Mouse (Mus musculus) forebrain, embryonic 11.5 days (tissue): ENCODE measurements around the gene Capn7. TPM values are rescaled to one million over a fixed set of nuclear protein-coding genes. Genes with fewer than 3 reads are reported as not detected.

Source experiments
- ATAC-seq: fragments of 200-750 bp; cut with Nextera tagmentation; replicated peaks from 2 replicates; pipeline ENCODE4 v1.8.0; 2017; ENCODE audit warnings: moderate TSS enrichment; ENCODE audit not compliant: low FRiP score
- DNase-seq: peaks from one replicate; pipeline ENCODE4 v3.0.0-alpha.2; 2017; ENCODE audit warnings: low spot score
- H3K27ac ChIP-seq: fragments of 300-500 bp; sonication (generic); 2 replicates; pipeline ENCODE4 v1.5.1; 2014; ENCODE audit warnings: low read depth, low read length
- H3K27me3 ChIP-seq: fragments of 300-500 bp; sonication (generic); 2 replicates; pipeline ENCODE4 v1.6.1; 2014; ENCODE audit warnings: mild to moderate bottlenecking, low read length, mixed read lengths; ENCODE audit not compliant: control insufficient read depth, insufficient read depth
- H3K36me3 ChIP-seq: fragments of 300-500 bp; sonication (generic); 2 replicates; pipeline ENCODE4 v1.6.1; 2014; ENCODE audit warnings: mild to moderate bottlenecking, low read length, moderate library complexity, mixed read lengths; ENCODE audit not compliant: control insufficient read depth, insufficient read depth
- H3K4me1 ChIP-seq: fragments of 300-500 bp; sonication (generic); replicated peaks from 2 replicates; pipeline ENCODE4 v1.6.1; 2014; ENCODE audit warnings: low read length, mixed read lengths; ENCODE audit not compliant: control insufficient read depth, insufficient read depth
- H3K4me2 ChIP-seq: fragments of 300-500 bp; sonication (generic); 2 replicates; pipeline ENCODE4 v1.6.1; 2014; ENCODE audit warnings: low read depth, mild to moderate bottlenecking, low read length, moderate library complexity, mixed read lengths; ENCODE audit not compliant: severe bottlenecking
- H3K4me3 ChIP-seq: fragments of 300-500 bp; sonication (generic); 2 replicates; pipeline ENCODE4 v1.5.1; 2014; ENCODE audit warnings: low read depth, low read length
- H3K9ac ChIP-seq: fragments of 300-500 bp; sonication (generic); 2 replicates; pipeline ENCODE4 v1.6.1; 2014; ENCODE audit warnings: low read length
- H3K9me3 ChIP-seq: fragments of 300-500 bp; sonication (generic); 2 replicates; pipeline ENCODE4 v1.6.1; 2016; ENCODE audit warnings: low read length, mixed read lengths; ENCODE audit not compliant: control insufficient read depth
- WGBS: fragments of 180-500 bp; shearing (Covaris S2); extraction: QIAGEN DNeasy Blood & Tissue Kit; methylation state at CpG from one replicate; pipeline ENCODE4 v1.1.7; 2014; 5-methylcytosine and 5-hydroxymethylcytosine counted together
- polyA plus RNA-seq: library from polyadenylated mRNA; unstranded; fragments of >200 nt; fragmentation: Nextera tagmentation; extraction: Ambion mirVana; gene quantifications from 2 replicates; pipeline ENCODE4 v1.2.1, GENCODE M21; 2014

Capn7 gene
- polyA plus RNA-seq, 1 experiment from 2014 or later, result 36.2 TPM

DNA sequence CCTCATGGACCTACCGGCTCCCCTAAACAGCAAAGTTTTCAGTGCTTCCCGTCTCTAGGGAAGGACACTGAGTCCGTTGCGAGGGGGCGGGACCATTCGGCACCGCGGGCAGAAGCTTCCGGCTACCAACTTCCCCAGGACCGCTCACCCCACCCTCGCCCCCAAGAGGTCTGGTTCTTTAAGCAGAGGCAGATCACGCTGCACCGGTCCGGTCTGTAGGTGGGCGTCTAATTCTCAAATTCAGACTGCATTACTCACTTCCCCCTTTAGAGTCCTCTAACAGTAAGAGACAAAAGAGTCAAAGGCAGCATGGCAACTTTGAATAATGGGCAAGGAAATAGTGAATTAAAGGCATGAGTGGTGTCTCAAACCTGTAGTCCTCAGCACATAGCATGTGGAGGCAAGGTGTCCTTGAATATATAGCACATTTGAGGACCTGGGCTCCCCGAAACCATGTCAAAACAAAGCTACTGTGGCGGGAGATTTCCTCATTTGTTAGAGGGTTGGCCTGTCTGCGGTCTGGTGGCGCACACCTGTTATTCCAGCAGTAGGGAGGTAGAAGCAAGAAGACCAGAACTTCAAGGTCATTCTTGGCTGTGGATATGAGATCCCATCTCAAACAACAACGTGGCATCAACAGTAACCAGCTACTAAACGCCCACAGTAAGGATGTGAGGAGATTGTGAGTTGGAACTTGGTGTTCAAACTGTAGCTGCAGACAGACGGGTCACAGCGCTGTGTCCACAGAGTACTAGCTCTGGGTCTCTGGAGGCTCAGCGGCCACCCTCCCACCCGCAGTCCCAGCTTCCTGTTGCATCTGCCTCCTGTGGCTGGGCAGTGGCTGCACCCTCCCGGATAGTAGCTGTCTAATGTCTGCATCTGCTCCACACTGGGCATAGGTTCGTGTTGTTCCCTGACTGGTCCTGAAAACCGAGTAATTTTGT lies 12.3 kb upstream of the Capn7 start, which contains the start of gene Dnah1:
TSS of gene Dnah1 (minus strand) at position 48 of the 944 bp plus-strand sequence.
- Histone ChIP-seq H3K4me3 (peak within 1 kb of the TSS; percentile 26), H3K27ac (no peak within 1 kb of the TSS), H3K4me2 (peak within 1 kb of the TSS; percentile 55), H3K9me3 (no peaks in the 10 kb centered on the region), H3K9ac (peak within 1 kb of the TSS; percentile 50), H3K4me1 (no peaks in the 10 kb centered on the region; the same call in 1 of the 2 replicates), H3K27me3 (no peaks in the 10 kb centered on the region), H3K36me3 (no peaks in the 10 kb centered on the region)
- ATAC-seq (0 out of 2 replicates have a peak, but pooled peaks have one; percentile 36), DNase-seq (peak; percentile 69)
- 35% methylated on average over 28 of the region's 28 CpGs for WGBS

DNA sequence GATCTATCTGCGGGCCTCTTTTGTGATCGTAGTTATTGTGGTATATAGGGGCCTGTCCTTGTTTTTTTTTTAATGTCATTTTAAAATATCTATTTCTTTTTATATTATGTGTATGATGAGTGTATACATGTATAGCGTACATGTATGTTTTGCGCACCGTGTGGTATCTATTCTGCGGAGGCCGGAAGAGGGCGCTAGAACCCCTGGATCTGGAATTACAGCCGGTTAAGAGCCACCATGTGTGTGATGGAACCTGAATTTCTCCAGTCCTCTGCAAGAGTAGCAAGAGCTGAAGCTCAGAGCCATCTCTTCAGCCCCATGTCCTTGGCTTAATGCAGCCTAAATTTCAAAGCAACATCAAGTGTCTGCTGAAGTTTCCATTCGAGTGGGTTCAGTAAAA lies 11.6 kb upstream of the Capn7 start:
- 68% methylated on average over 10 of the region's 10 CpGs for WGBS
- no peak for ATAC-seq

DNA sequence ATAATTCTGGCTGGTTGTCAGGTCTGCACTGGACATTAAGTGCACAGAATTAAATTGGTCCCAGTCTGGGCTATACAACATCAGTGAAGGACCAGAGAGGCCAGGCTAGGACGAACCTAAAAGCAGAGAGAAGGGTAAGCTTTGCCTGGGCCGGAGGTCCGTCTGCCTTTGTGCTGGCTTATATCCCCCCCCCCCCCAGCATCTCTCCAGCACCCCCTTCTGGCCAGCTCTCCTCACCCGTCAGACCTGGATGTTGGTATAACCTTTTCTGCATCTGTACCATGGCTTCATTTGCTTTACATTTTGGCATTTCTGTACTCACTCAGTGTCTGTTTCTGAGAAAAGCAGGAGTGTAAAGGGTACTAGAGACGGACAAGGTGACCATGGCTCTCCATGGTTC lies 10.9 kb upstream of the Capn7 start:
- no peaks in the 10 kb centered on the region for H3K36me3 ChIP-seq
- H3K4me3 ChIP-seq, result no peak overlapping the region
- H3K27me3 ChIP-seq, result no peaks in the 10 kb centered on the region; the same call in 1 of the 2 replicates
- H3K9me3 ChIP-seq, result no peaks in the 10 kb centered on the region
- no peak overlapping the region for H3K4me2 ChIP-seq
- no peak overlapping the region for H3K9ac ChIP-seq
- no peaks in the 10 kb centered on the region; the same call in 1 of the 2 replicates for H3K4me1 ChIP-seq
- ATAC-seq, result no peak
- WGBS, result 54% methylated on average over 5 of the region's 5 CpGs
- no peak overlapping the region for H3K27ac ChIP-seq
- no peak for DNase-seq

More for the DNA sequence above, 11.6 kb upstream of the Capn7 start:
- Histone ChIP-seq H3K27ac (no peak overlapping the region), H3K9ac (no peak overlapping the region), H3K36me3 (no peaks in the 10 kb centered on the region), H3K4me1 (no peaks in the 10 kb centered on the region; the same call in 1 of the 2 replicates), H3K4me2 (no peak overlapping the region), H3K27me3 (no peaks in the 10 kb centered on the region), H3K4me3 (no peak overlapping the region), H3K9me3 (no peaks in the 10 kb centered on the region)
- DNase-seq, result no peak

DNA sequence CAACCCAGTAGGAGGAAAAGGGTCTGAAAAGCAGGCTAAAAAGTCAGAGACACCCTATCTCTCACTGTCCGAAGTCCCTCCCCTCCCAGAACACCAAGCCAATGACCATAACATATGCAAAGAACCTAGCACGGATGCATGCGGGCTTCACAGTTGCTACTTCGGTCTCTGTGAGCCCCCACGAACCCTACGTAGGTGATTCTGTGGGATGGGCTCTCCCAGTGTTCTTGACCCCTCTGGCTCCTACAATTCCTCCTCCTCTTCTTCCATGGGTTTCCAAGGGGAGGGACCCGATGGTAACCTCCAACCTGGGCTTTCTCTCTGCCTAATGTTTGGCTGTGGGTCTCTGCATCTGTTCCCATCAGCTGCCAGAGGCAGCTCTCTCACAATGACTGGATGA lies 9.7 kb upstream of the Capn7 start:
- 87% methylated on average over 7 of the region's 7 CpGs for WGBS
- Histone ChIP-seq H3K9ac (no peak overlapping the region), H3K27ac (no peak overlapping the region), H3K4me2 (no peak overlapping the region), H3K27me3 (no peaks in the 10 kb centered on the region; the same call in 1 of the 2 replicates), H3K36me3 (no peaks in the 10 kb centered on the region), H3K9me3 (no peaks in the 10 kb centered on the region), H3K4me1 (no peaks in the 10 kb centered on the region; the same call in 1 of the 2 replicates), H3K4me3 (no peak overlapping the region)
- DNase-seq (no peak), ATAC-seq (no peak)

DNA sequence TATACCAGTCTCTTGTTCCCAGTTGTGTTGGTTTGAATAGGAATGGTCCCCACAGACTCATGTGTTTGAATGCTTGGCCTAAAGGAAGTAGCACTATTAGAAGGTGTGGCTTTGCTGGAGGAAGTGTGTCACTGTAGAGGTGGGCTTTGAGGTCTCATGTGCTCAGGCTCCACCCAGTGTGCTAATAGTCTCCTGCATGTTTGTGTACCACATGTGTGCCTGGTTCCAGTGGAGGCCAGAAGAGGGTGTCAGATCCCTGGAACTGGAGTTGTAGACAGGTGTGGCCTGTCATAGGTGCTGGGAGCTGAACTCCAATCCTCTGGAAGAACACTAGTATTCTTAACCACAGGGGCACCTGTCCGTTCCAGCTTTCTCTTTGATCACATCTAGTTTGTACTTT lies 9.2 kb upstream of the Capn7 start:
- DNase-seq (no peak), ATAC-seq (no peak)
- no peaks in the 10 kb centered on the region; the same call in 1 of the 2 replicates for H3K4me1 ChIP-seq
- H3K9ac ChIP-seq, result no peak overlapping the region
- H3K9me3 ChIP-seq, result no peaks in the 10 kb centered on the region
- no peaks in the 10 kb centered on the region for H3K36me3 ChIP-seq
- WGBS, result 90% methylated on average over 1 of the region's 1 CpGs
- no peak overlapping the region for H3K4me3 ChIP-seq
- no peaks in the 10 kb centered on the region; the same call in 1 of the 2 replicates for H3K27me3 ChIP-seq
- no peak overlapping the region for H3K27ac ChIP-seq
- H3K4me2 ChIP-seq, result no peak overlapping the region

DNA sequence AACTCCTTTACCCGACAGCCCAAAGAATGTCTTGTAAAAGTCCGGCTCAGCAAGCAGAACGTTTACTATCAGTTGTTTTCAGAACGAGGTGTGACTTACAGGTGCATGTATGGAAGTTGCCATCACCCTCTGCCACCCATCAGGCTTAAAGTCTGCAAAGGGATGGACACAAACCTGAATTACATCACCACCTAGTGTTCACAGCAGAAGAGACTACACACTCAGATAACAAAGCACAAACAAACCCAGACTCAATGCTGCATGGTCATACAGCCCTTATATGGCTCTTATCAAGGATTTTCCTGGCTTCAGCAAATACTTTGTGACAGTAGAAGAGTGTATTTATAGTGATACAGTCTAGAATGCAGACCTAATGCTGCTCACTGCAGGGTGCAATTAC lies 8.8 kb upstream of the Capn7 start:
- no peak overlapping the region for H3K4me2 ChIP-seq
- H3K27ac ChIP-seq, result no peak overlapping the region
- ATAC-seq (no peak), DNase-seq (no peak)
- no peak overlapping the region for H3K9ac ChIP-seq
- H3K27me3 ChIP-seq, result no peaks in the 10 kb centered on the region; the same call in 1 of the 2 replicates
- WGBS, result 81% methylated on average over 4 of the region's 4 CpGs
- H3K4me1 ChIP-seq, result no peaks in the 10 kb centered on the region; the same call in 1 of the 2 replicates
- no peak overlapping the region for H3K4me3 ChIP-seq
- H3K9me3 ChIP-seq, result no peaks in the 10 kb centered on the region
- no peaks in the 10 kb centered on the region for H3K36me3 ChIP-seq

DNA sequence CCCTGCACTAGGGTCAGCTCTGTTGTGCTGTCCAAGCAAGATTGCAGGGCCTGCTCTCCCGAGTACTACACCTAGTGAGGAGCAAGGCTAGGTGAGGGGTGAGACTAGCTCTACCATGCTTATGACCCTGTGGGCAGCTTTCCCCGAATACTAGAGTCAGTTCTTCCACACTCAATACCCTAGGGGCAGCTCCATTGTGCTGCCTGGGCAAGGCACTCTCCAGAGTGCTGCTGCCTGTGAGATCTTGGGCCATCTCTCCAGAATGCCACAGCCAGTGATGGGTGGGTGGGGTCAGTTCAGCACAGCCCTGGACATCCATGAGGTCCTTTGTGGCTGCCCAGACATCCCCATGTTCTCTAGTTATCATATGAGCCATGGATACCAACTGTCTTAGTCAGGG lies 6.7 kb upstream of the Capn7 start:
- H3K9ac ChIP-seq, result no peak overlapping the region
- no peaks in the 10 kb centered on the region; the same call in 1 of the 2 replicates for H3K27me3 ChIP-seq
- H3K4me1 ChIP-seq, result no peaks in the 10 kb centered on the region
- no peak overlapping the region for H3K27ac ChIP-seq
- WGBS, result 63% methylated on average over 2 of the region's 2 CpGs
- H3K9me3 ChIP-seq, result no peaks in the 10 kb centered on the region
- H3K36me3 ChIP-seq, result no peaks in the 10 kb centered on the region
- no peak for DNase-seq
- H3K4me2 ChIP-seq, result no peak overlapping the region
- ATAC-seq, result no peak
- H3K4me3 ChIP-seq, result no peak overlapping the region

DNA sequence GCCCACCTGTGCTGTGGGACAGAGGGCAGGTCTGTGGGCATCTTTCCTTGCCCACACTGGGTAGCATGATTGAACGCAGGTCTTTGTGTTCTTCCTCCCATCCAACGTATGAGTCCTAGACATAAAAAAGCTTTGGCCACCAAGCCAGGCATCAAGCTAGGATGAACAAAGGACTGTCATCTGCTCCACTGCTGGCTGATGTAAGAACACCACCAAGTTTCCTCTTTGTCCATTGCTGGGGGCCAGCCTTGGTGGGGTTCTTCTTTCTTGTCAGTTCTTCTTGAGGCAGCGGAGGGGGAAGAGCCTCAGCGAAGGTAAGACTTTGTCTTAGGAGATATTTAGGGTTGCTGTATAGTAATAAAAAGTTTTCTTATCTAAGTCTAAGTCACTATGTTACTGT lies 5.5 kb upstream of the Capn7 start:
- Histone ChIP-seq H3K27ac (no peak overlapping the region), H3K27me3 (no peaks in the 10 kb centered on the region; the same call in 1 of the 2 replicates), H3K9me3 (no peaks in the 10 kb centered on the region), H3K9ac (no peak overlapping the region), H3K4me2 (no peak overlapping the region), H3K4me3 (no peak overlapping the region), H3K36me3 (no peaks in the 10 kb centered on the region), H3K4me1 (no peaks in the 10 kb centered on the region)
- no peak for ATAC-seq
- DNase-seq, result no peak
- WGBS, result 80% methylated on average over 4 of the region's 4 CpGs
